10 mouse cellular contexts compared by ENCODE assay signal in the genomic region with DNA sequence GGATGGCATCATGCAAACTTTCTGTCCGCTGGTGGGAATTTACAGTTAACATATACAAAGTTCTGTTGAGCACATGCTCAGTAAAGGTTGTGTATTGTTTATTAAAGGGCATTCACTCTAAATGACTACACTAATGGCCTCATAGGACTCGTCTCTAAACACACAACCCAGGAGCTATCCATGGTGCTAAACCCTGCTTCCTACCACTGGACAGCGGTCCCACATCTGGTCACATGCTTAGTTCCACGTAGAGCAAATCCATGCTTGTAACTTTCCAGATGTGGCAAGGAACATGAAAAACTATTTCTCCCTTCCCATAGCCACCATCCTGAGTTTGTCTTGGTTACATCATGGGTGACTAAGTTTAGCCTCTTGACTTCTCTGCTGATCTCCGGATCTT. TPM values are rescaled to one million over a fixed set of nuclear protein-coding genes. Genes with fewer than 3 reads are reported as not detected.
DNase-seq lines count a peak whose midpoint lies in the region; ATAC-seq lines count a peak whose summit lies in the region.
"Had no signal": no experiment of that assay in that cellular context is flagged by ENCODE, and none has a peak within 500 bp of the region (broad histone marks: within the 10 kb centered on the region; RNA-seq: fewer than 3 reads in every experiment).

No protein-coding gene starts in this region.

- DNase-seq in gastrocnemius, postnatal 10 days = peak; percentile 39
- no peak for DNase-seq in gastrocnemius, adult 8-10 months (ENCODE audit: low spot score in 2 of 2)
- DNase-seq in lung, postnatal 10 days = peak; percentile 63
- no peak for DNase-seq in lung, postnatal 25 days (ENCODE audit: low spot score)
- DNase-seq in lung, postnatal 36 days = peak; percentile 25
- DNase-seq in spleen, adult 12 weeks (ENCODE audit: low spot score) = no peak
- DNase-seq in layer of hippocampus, adult 9-11 months = no peak
- DNase-seq: cerebellum, postnatal 36 days had no signal

- ATAC-seq in common myeloid progenitor, adult 5-6 weeks (replicated peaks; ENCODE audit: low read depth, poor library complexity, severe bottlenecking) = 0 out of 2 replicates have a peak, but pooled peaks have one; percentile 58

RNA-seq across cellular contexts. Expression of gene Tmcc3, which starts 6.2 kb away (rescaled TPM):
- 10 to 100 TPM; 27.0 to 29.7 TPM for total RNA-seq in gastrocnemius, postnatal 10 days (2021)
- 10 to 100 TPM; 17.4 to 22.5 (median 20.3) TPM for total RNA-seq in gastrocnemius, adult 8-10 months (2022)
- 0.37 and 5.1 TPM in 2 replicates for total RNA-seq in common myeloid progenitor, adult 5-6 weeks (2017)

RNA-seq across cellular contexts. Expression of gene Gm4792, which starts 7.0 kb away (rescaled TPM):
- total RNA-seq in gastrocnemius, postnatal 10 days (2021) = not detected
- not detected for total RNA-seq in gastrocnemius, adult 8-10 months (2022)
- not detected in 2 replicates for total RNA-seq in common myeloid progenitor, adult 5-6 weeks (2017)
- total RNA-seq: left cerebral cortex, adult 8-10 months had no signal

Comparison
In these comparisons a context has a peak if more than half of its experiments do, and no peak if none do; other contexts are left out.
1. DNase-seq: peak in gastrocnemius, postnatal 10 days (single experiment), lung, postnatal 10 days (single experiment) and lung, postnatal 36 days (single experiment); none in gastrocnemius, adult 8-10 months (0 of 2), lung, postnatal 25 days (single experiment), spleen, adult 12 weeks (single experiment) and layer of hippocampus, adult 9-11 months (single experiment).